Mouse (Mus musculus): ENCODE data around the gene Gtdc1. TPM values are rescaled to one million over a fixed set of nuclear protein-coding genes. Genes with fewer than 3 reads are reported as not detected.
A peak's percentile ranks its signal among the peaks of the same experiment; 100 is the strongest.

Gene Gtdc1
- polyA plus RNA-seq, 1 experiment = 62.0 TPM

DNA sequence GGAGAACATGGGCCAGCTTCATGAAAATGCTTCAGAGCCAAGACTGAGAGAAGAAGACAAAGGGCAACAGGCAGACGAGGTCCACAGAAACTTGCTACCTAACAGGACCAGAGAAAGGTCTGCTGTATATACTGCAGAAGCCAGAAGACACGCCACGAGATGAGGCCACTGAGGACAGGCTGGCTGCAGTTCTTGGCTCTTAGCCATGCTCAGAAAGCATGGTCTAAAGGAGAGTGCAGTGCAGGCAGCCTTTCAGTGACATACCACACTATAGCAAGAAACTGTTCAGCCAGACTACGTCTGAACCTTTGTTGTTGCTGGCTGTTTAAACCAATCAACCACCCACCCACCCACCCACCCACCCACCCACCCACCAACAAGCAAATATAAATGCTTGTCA is 336.6 kb downstream of the Gtdc1 start:
- no peak overlapping the region for H3K27ac ChIP-seq (ENCODE audit: insufficient read depth, low read length)
- TF ChIP-seq POLR2A (IDR thresholded peaks at IDR 0.05; ENCODE audit: extremely low read depth, insufficient read depth, low read length) (no peak), CTCF (IDR thresholded peaks at IDR 0.05; ENCODE audit: extremely low read depth, insufficient read depth, low read length) (no peak)
- peaks cover 2% of the 10 kb centered on the region; the same call in 1 of the 2 replicates for H3K4me1 ChIP-seq (ENCODE audit: control insufficient read depth, insufficient read depth, low read length)
- H3K4me3 ChIP-seq (ENCODE audit: insufficient read depth, low read length) = no peak overlapping the region

DNA sequence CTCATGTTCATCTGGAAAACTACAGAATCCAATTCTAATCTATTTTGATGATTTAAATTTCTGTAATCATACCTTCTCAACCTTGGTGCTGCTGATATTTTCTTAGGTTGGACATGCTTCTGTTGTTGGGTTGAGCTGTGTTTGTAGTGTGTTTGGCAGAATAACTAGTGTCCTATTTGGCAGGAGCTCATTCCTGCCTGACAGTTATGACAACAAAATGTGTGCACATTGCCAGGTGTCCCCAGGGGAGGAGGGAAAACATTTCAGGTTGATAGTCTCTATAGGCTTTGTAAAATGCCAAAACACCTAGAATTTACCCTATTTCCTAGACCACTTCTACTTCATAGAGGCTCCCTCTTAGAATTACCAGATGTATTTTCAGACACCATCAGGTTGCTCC is 343.4 kb downstream of the Gtdc1 start:
- TF ChIP-seq POLR2A (IDR thresholded peaks at IDR 0.05; ENCODE audit: extremely low read depth, insufficient read depth, low read length) = no peak
- TF ChIP-seq CTCF (IDR thresholded peaks at IDR 0.05; ENCODE audit: extremely low read depth, insufficient read depth, low read length) = no peak
- Histone ChIP-seq H3K4me1 (ENCODE audit: control insufficient read depth, insufficient read depth, low read length) (no peaks in the 10 kb centered on the region), H3K4me3 (ENCODE audit: insufficient read depth, low read length) (no peak overlapping the region), H3K27ac (ENCODE audit: insufficient read depth, low read length) (no peak overlapping the region)

DNA sequence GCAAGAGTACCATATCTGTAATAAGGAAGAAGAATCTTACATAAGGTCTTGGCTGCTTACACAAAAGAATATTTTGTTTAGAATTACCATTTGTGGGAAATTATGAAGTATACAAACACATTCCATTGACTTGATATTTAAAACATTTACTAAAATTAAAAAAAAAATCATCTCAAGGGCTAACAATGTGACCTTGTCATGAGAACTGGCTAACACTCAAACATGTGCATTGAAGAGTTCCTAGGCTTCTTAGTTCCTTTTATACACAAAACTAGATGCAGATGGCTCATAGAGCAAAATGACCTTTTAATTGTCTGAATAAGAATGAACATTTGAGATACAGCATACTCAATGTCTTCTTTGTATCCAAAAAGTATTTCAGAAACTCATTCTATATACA is 344.0 kb downstream of the Gtdc1 start:
- TF ChIP-seq CTCF (IDR thresholded peaks at IDR 0.05; ENCODE audit: extremely low read depth, insufficient read depth, low read length) = no peak
- no peak for TF ChIP-seq POLR2A (IDR thresholded peaks at IDR 0.05; ENCODE audit: extremely low read depth, insufficient read depth, low read length)
- H3K27ac ChIP-seq (ENCODE audit: insufficient read depth, low read length) = no peak overlapping the region

DNA sequence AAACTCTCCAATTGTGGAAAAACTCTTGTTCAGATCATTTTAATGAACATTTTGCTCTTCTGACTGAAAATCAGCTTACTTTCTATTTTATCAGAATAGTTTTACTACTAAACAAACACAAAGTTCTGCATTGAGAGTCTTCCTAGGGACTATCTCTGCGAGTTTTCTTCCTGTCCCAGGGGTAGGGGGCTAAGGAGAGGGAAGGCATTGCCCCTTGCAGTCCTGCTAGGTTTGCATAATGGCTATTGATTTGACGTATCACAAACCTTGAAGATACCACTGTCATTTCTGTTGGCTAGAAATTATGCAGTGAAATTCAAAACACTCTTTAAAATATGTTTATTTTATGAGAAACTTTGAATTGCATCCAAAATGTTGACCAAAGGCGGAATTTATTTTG is 355.6 kb downstream of the Gtdc1 start:
- no peak for TF ChIP-seq CTCF (IDR thresholded peaks at IDR 0.05; ENCODE audit: extremely low read depth, insufficient read depth, low read length)
- TF ChIP-seq POLR2A (IDR thresholded peaks at IDR 0.05; ENCODE audit: extremely low read depth, insufficient read depth, low read length) = no peak
- no peak overlapping the region for H3K27ac ChIP-seq (ENCODE audit: insufficient read depth, low read length)
- peaks cover 2% of the 10 kb centered on the region for H3K4me1 ChIP-seq (ENCODE audit: control insufficient read depth, insufficient read depth, low read length)
- H3K4me3 ChIP-seq (ENCODE audit: insufficient read depth, low read length) = no peak overlapping the region

More for the DNA sequence above, 344.0 kb downstream of the Gtdc1 start:
- H3K4me3 ChIP-seq (ENCODE audit: insufficient read depth, low read length) = no peak overlapping the region
- H3K4me1 ChIP-seq (ENCODE audit: control insufficient read depth, insufficient read depth, low read length) = no peaks in the 10 kb centered on the region

DNA sequence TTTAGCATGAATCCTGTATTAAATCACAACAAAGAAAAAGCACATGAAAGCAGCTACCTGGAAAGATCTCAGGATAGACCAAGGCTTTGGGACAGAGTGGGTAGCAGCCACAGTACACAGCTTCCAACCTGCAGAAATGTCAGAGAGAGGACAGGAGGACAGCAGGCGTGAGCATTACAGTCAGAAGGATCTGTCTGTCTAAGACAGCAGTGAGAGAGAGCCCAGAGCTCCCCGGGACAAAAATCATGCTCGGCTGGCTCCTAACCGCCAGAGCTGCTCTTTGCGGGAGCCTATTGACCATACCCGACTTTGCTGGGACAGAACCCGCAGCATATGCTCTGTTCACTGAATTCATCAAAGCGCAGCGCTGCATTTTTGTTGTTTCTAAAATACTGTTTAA is 356.3 kb downstream of the Gtdc1 start:
- H3K27ac ChIP-seq (ENCODE audit: insufficient read depth, low read length) = no peak overlapping the region
- TF ChIP-seq POLR2A (IDR thresholded peaks at IDR 0.05; ENCODE audit: extremely low read depth, insufficient read depth, low read length) (no peak), CTCF (IDR thresholded peaks at IDR 0.05; ENCODE audit: extremely low read depth, insufficient read depth, low read length) (no peak)
- peaks cover 2% of the 10 kb centered on the region for H3K4me1 ChIP-seq (ENCODE audit: control insufficient read depth, insufficient read depth, low read length)
- no peak overlapping the region for H3K4me3 ChIP-seq (ENCODE audit: insufficient read depth, low read length)

DNA sequence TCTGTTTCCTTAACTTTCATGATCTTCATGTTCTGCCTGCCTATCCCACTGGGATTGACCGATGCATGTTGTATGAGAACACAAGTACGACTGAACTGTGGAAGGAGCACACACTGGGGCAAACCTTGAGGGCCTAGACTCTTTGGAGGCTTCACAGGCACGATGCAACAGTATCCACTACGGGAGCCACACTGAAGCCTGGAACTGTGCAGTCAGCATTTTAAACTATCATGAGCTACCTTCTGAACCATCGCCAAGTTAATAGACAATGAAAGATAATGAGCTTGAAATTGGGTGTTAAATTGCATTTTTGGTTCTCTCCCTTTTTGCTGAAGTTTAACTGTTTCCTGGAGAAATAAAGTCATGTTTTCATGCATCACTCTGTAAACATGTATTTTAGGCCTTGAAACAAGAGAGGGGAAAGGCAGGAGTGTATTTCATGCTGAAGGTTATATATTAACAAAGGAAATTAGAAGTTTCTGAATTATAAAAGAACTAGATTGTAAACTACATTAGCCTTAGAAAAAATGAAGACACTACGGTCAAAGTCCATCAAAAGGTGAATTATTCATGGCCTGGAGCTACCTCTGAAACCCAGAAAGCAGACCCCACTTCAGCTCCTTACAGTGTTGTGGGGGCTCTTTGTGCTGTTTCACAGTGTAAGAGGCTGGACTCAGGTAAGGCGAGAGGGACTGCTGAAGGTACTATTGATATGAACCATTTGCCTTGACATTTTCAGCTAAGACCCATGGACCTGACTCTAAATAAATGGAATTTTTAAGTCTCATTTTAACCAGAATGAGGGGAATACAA is 358.1 kb downstream of the Gtdc1 start:
- no peak for TF ChIP-seq POLR2A (IDR thresholded peaks at IDR 0.05; ENCODE audit: extremely low read depth, insufficient read depth, low read length)
- TF ChIP-seq CTCF (IDR thresholded peaks at IDR 0.05; ENCODE audit: extremely low read depth, insufficient read depth, low read length) = no peak
- Histone ChIP-seq H3K4me3 (ENCODE audit: insufficient read depth, low read length) (no peak overlapping the region), H3K27ac (ENCODE audit: insufficient read depth, low read length) (no peak overlapping the region), H3K4me1 (ENCODE audit: control insufficient read depth, insufficient read depth, low read length) (peaks cover 2% of the 10 kb centered on the region)

DNA sequence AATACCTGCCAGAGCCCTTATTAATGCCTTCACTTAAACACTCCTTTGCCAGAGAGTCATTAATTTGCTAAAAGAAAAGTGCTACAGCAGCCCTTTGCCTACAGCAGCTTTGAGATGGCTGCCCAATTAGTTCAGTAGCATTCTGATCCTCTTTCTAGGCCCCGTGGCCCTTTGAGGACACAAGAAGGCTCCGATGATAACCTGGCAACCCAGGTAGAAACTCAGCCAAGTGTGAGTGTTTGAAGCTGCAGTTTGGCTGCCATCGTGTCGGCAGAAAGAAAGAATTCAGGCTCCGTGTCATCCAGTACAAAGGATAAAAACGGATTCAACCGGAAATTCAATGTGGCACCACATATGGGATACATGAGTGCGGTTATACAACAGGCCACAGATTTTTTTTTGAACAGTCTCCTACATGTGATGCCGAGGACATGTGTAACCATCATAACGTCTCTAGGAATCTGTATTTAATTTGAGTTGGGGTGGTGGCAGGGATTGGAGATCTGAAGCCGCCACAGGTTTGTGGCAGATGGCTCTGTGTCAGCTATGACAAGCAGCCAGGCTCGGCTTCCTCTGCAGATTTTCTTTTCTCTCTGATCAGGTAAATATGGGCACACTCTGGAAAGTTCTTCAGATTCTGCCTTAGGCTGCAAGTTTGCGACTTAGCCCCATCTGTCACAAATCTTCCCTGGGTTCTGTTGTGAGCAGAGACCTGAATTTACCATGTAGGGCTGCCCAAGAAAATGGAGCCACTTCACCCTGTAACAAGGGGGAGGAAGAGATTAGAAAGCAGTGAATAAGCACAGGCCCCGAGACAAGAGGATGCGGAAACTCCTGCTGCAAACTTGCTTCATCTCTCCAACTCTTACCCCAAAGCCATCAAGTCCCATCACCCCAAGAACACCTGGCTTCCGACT is 362.4 kb downstream of the Gtdc1 start:
- Histone ChIP-seq H3K4me1 (ENCODE audit: control insufficient read depth, insufficient read depth, low read length) (peaks cover 2% of the 10 kb centered on the region; the same call in 1 of the 2 replicates), H3K27ac (ENCODE audit: insufficient read depth, low read length) (peak overlapping the region; percentile 45; the same call in 1 of the 2 replicates), H3K4me3 (ENCODE audit: insufficient read depth, low read length) (no peak overlapping the region)
- TF ChIP-seq POLR2A (IDR thresholded peaks at IDR 0.05; ENCODE audit: extremely low read depth, insufficient read depth, low read length) (no peak), CTCF (IDR thresholded peaks at IDR 0.05; ENCODE audit: extremely low read depth, insufficient read depth, low read length) (no peak)

DNA sequence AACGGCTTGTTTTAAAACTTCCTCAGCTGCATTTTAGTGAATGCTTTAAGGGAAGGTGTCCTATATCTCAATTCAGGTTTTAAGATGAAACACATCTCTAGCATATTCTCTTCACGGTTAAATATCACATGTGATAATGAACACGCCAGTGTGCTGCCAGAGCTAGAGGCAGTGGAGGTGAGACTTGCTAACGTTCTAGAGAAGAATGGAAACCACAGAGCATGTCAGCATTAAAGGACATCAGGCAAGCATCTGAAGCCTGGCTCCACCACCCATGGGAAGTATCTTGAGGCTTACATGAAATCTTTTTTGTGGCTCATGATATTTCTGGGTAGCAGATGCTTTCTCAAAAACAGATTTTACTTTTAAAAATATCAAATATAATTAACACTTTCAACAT is 365.7 kb downstream of the Gtdc1 start:
- no peak for TF ChIP-seq CTCF (IDR thresholded peaks at IDR 0.05; ENCODE audit: extremely low read depth, insufficient read depth, low read length)
- no peak for TF ChIP-seq POLR2A (IDR thresholded peaks at IDR 0.05; ENCODE audit: extremely low read depth, insufficient read depth, low read length)
- peaks cover 3% of the 10 kb centered on the region for H3K4me1 ChIP-seq (ENCODE audit: control insufficient read depth, insufficient read depth, low read length)
- no peak overlapping the region for H3K27ac ChIP-seq (ENCODE audit: insufficient read depth, low read length)
- H3K4me3 ChIP-seq (ENCODE audit: insufficient read depth, low read length) = no peak overlapping the region

DNA sequence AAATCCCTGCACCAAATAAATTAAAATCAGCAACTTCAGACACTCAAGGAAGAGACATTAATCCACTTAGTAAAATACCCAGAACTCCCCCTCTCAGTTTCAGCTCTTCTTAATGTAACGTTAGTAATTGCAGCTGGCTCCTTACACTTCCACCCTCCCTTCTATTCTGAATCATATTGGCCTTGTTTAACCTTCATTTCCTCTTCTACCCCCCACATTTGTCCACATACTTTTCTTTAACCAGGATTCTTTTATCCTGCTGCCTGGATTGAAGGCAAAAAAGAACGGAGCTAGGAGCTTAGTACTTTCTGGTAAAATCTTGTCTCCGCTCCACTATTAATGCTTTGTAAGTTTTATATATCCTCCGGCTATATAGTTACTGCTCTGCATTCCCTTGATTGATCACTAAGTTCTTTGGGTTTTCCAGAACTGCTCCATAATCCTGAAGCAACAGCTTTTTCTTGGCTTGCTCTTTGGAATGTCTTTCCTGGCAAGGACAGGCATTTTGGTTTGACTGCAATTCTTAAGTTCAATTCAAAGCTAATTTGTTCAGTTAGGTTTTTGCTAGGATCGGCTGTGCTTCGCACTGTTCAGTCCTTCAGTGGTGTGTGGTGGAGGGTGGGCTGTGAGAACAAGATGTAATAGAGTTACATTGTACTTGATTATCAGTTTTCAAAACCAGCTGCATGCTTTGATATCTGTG is 368.1 kb downstream of the Gtdc1 start:
- H3K4me3 ChIP-seq (ENCODE audit: insufficient read depth, low read length) = no peak overlapping the region
- 0 out of 2 replicates have a peak overlapping the region, but pooled peaks have one; percentile 37 for H3K27ac ChIP-seq (ENCODE audit: insufficient read depth, low read length)
- TF ChIP-seq POLR2A (IDR thresholded peaks at IDR 0.05; ENCODE audit: extremely low read depth, insufficient read depth, low read length) = no peak
- TF ChIP-seq CTCF (IDR thresholded peaks at IDR 0.05; ENCODE audit: extremely low read depth, insufficient read depth, low read length) = no peak
- H3K4me1 ChIP-seq (ENCODE audit: control insufficient read depth, insufficient read depth, low read length) = peaks cover 3% of the 10 kb centered on the region

Measured in cortical plate, adult 2 months (tissue).